Mouse (Mus musculus): ENCODE data around the gene Leng9. TPM values are rescaled to one million over a fixed set of nuclear protein-coding genes. Genes with fewer than 3 reads are reported as not detected.

The Leng9 gene
- polyA plus RNA-seq, 1 experiment from 2014 or later, result 3.9 TPM

GRCm38 (mm10) chr7:4146241-4147180, 3.7 kb downstream of the Leng9 start:
- Histone ChIP-seq H3K36me3 (ENCODE audit: control insufficient read depth, insufficient read depth, low read length) (peaks cover 70% of the 10 kb centered on the region), H3K4me1 (ENCODE audit: control insufficient read depth, insufficient read depth, low read length) (peaks cover 10% of the 10 kb centered on the region; the same call in 1 of the 2 replicates), H3K9ac (ENCODE audit: low read length) (no peak overlapping the region), H3K27ac (ENCODE audit: low read depth, low read length) (no peak overlapping the region), H3K4me3 (ENCODE audit: low read depth, low read length) (no peak overlapping the region), H3K4me2 (ENCODE audit: low read length) (no peak overlapping the region), H3K9me3 (replicated peaks; ENCODE audit: control insufficient read depth, low read length) (no peaks in the 10 kb centered on the region), H3K27me3 (replicated peaks; ENCODE audit: control insufficient read depth, insufficient read depth, low read length) (peaks cover 14% of the 10 kb centered on the region)
- WGBS, result 95% methylated on average over 23 of the region's 23 CpGs
- ATAC-seq (no peak), DNase-seq (ENCODE audit: low spot score) (no peak)

- Histone ChIP-seq H3K4me1 (ENCODE audit: control insufficient read depth, insufficient read depth, low read length) (peaks cover 10% of the 10 kb centered on the region; the same call in 1 of the 2 replicates), H3K36me3 (ENCODE audit: control insufficient read depth, insufficient read depth, low read length) (peaks cover 78% of the 10 kb centered on the region), H3K27me3 (replicated peaks; ENCODE audit: control insufficient read depth, insufficient read depth, low read length) (peaks cover 6% of the 10 kb centered on the region; the same call in 1 of the 2 replicates), H3K4me3 (ENCODE audit: low read depth, low read length) (no peak overlapping the region), H3K27ac (ENCODE audit: low read depth, low read length) (no peak overlapping the region), H3K9ac (ENCODE audit: low read length) (no peak overlapping the region), H3K9me3 (replicated peaks; ENCODE audit: control insufficient read depth, low read length) (no peaks in the 10 kb centered on the region), H3K4me2 (ENCODE audit: low read length) (no peak overlapping the region)
- no peak for ATAC-seq
- peak; percentile 57 for DNase-seq (ENCODE audit: low spot score)
- 71% methylated on average over 6 of the region's 6 CpGs for WGBS
Observed at GRCm38 (mm10) chr7:4145552-4146190, 4.5 kb downstream of the Leng9 start.

GRCm38 (mm10) chr7:4144766-4145551, 5.2 kb downstream of the Leng9 start:
- peaks cover 86% of the 10 kb centered on the region for H3K36me3 ChIP-seq (ENCODE audit: control insufficient read depth, insufficient read depth, low read length)
- H3K4me2 ChIP-seq (ENCODE audit: low read length), result no peak overlapping the region
- H3K9me3 ChIP-seq (replicated peaks; ENCODE audit: control insufficient read depth, low read length), result no peaks in the 10 kb centered on the region
- H3K4me1 ChIP-seq (ENCODE audit: control insufficient read depth, insufficient read depth, low read length), result peaks cover 4% of the 10 kb centered on the region; the same call in 1 of the 2 replicates
- no peak overlapping the region for H3K9ac ChIP-seq (ENCODE audit: low read length)
- no peak overlapping the region for H3K27ac ChIP-seq (ENCODE audit: low read depth, low read length)
- no peak overlapping the region for H3K4me3 ChIP-seq (ENCODE audit: low read depth, low read length)
- ATAC-seq (no peak), DNase-seq (ENCODE audit: low spot score) (no peak)
- 96% methylated on average over 20 of the region's 20 CpGs for WGBS
- H3K27me3 ChIP-seq (replicated peaks; ENCODE audit: control insufficient read depth, insufficient read depth, low read length), result peaks cover under 1% of the 10 kb centered on the region; the same call in 1 of the 2 replicates

GRCm38 (mm10) chr7:4144046-4144445, 6.1 kb downstream of the Leng9 start:
- H3K4me2 ChIP-seq (ENCODE audit: low read length), result no peak overlapping the region
- no peak for ATAC-seq
- H3K27ac ChIP-seq (ENCODE audit: low read depth, low read length), result no peak overlapping the region
- no peak overlapping the region for H3K4me3 ChIP-seq (ENCODE audit: low read depth, low read length)
- H3K36me3 ChIP-seq (ENCODE audit: control insufficient read depth, insufficient read depth, low read length), result peaks cover 95% of the 10 kb centered on the region
- no peak overlapping the region for H3K9ac ChIP-seq (ENCODE audit: low read length)
- peaks cover 4% of the 10 kb centered on the region; the same call in 1 of the 2 replicates for H3K4me1 ChIP-seq (ENCODE audit: control insufficient read depth, insufficient read depth, low read length)
- no peaks in the 10 kb centered on the region for H3K27me3 ChIP-seq (replicated peaks; ENCODE audit: control insufficient read depth, insufficient read depth, low read length)
- H3K9me3 ChIP-seq (replicated peaks; ENCODE audit: control insufficient read depth, low read length), result no peaks in the 10 kb centered on the region
- WGBS, result 95% methylated on average over 13 of the region's 13 CpGs
- DNase-seq (ENCODE audit: low spot score), result no peak

GRCm38 (mm10) chr7:4143506-4143905, 6.7 kb downstream of the Leng9 start:
- ATAC-seq (no peak), DNase-seq (ENCODE audit: low spot score) (no peak)
- WGBS, result 95% methylated on average over 19 of the region's 19 CpGs
- H3K27me3 ChIP-seq (replicated peaks; ENCODE audit: control insufficient read depth, insufficient read depth, low read length), result no peaks in the 10 kb centered on the region
- no peak overlapping the region for H3K9ac ChIP-seq (ENCODE audit: low read length)
- peaks cover 3% of the 10 kb centered on the region; the same call in 1 of the 2 replicates for H3K4me1 ChIP-seq (ENCODE audit: control insufficient read depth, insufficient read depth, low read length)
- no peaks in the 10 kb centered on the region for H3K9me3 ChIP-seq (replicated peaks; ENCODE audit: control insufficient read depth, low read length)
- peaks cover 100% of the 10 kb centered on the region for H3K36me3 ChIP-seq (ENCODE audit: control insufficient read depth, insufficient read depth, low read length)
- no peak overlapping the region for H3K4me2 ChIP-seq (ENCODE audit: low read length)
- H3K4me3 ChIP-seq (ENCODE audit: low read depth, low read length), result no peak overlapping the region
- no peak overlapping the region for H3K27ac ChIP-seq (ENCODE audit: low read depth, low read length)

- no peak overlapping the region for H3K9ac ChIP-seq (ENCODE audit: low read length)
- ATAC-seq, result no peak
Observed at GRCm38 (mm10) chr7:4142796-4143445, 7.3 kb downstream of the Leng9 start.

GRCm38 (mm10) chr7:4141648-4142325, 8.4 kb downstream of the Leng9 start:
- Histone ChIP-seq H3K9ac (ENCODE audit: low read length) (no peak overlapping the region), H3K9me3 (replicated peaks; ENCODE audit: control insufficient read depth, low read length) (no peaks in the 10 kb centered on the region), H3K4me3 (ENCODE audit: low read depth, low read length) (no peak overlapping the region), H3K4me2 (ENCODE audit: low read length) (no peak overlapping the region), H3K27me3 (replicated peaks; ENCODE audit: control insufficient read depth, insufficient read depth, low read length) (no peaks in the 10 kb centered on the region), H3K27ac (ENCODE audit: low read depth, low read length) (no peak overlapping the region), H3K36me3 (ENCODE audit: control insufficient read depth, insufficient read depth, low read length) (peaks cover 88% of the 10 kb centered on the region), H3K4me1 (ENCODE audit: control insufficient read depth, insufficient read depth, low read length) (peaks cover 8% of the 10 kb centered on the region)
- 96% methylated on average over 6 of the region's 6 CpGs for WGBS
- no peak for ATAC-seq
- DNase-seq (ENCODE audit: low spot score), result no peak

More at GRCm38 (mm10) chr7:4142796-4143445, 7.3 kb downstream of the Leng9 start:
- H3K4me2 ChIP-seq (ENCODE audit: low read length), result no peak overlapping the region
- H3K9me3 ChIP-seq (replicated peaks; ENCODE audit: control insufficient read depth, low read length), result no peaks in the 10 kb centered on the region
- H3K27ac ChIP-seq (ENCODE audit: low read depth, low read length), result no peak overlapping the region
- H3K27me3 ChIP-seq (replicated peaks; ENCODE audit: control insufficient read depth, insufficient read depth, low read length), result no peaks in the 10 kb centered on the region
- H3K4me1 ChIP-seq (ENCODE audit: control insufficient read depth, insufficient read depth, low read length), result peaks cover 4% of the 10 kb centered on the region
- H3K4me3 ChIP-seq (ENCODE audit: low read depth, low read length), result no peak overlapping the region
- 97% methylated on average over 10 of the region's 10 CpGs for WGBS
- peaks cover 99% of the 10 kb centered on the region for H3K36me3 ChIP-seq (ENCODE audit: control insufficient read depth, insufficient read depth, low read length)
- DNase-seq (ENCODE audit: low spot score), result no peak

GRCm38 (mm10) chr7:4139391-4139790, 10.8 kb downstream of the Leng9 start:
- DNase-seq (ENCODE audit: low spot score) (no peak), ATAC-seq (no peak)
- peaks cover 8% of the 10 kb centered on the region for H3K4me1 ChIP-seq (ENCODE audit: control insufficient read depth, insufficient read depth, low read length)
- no peak overlapping the region for H3K27ac ChIP-seq (ENCODE audit: low read depth, low read length)
- peaks cover 69% of the 10 kb centered on the region for H3K36me3 ChIP-seq (ENCODE audit: control insufficient read depth, insufficient read depth, low read length)
- WGBS, result 91% methylated on average over 5 of the region's 5 CpGs
- no peaks in the 10 kb centered on the region for H3K27me3 ChIP-seq (replicated peaks; ENCODE audit: control insufficient read depth, insufficient read depth, low read length)
- H3K4me3 ChIP-seq (ENCODE audit: low read depth, low read length), result no peak overlapping the region
- H3K4me2 ChIP-seq (ENCODE audit: low read length), result no peak overlapping the region
- H3K9ac ChIP-seq (ENCODE audit: low read length), result no peak overlapping the region
- H3K9me3 ChIP-seq (replicated peaks; ENCODE audit: control insufficient read depth, low read length), result no peaks in the 10 kb centered on the region
